Mouse (Mus musculus) MEL (cell line): ENCODE data around the gene Cyp51. TPM values are rescaled to one million over a fixed set of nuclear protein-coding genes. Genes with fewer than 3 reads are reported as not detected.
A peak's percentile ranks its signal among the peaks of the same experiment; 100 is the strongest.

Experiments
- DNase-seq: peaks from one replicate; pipeline ENCODE4 v3.0.0; 2011; ENCODE audit warnings: low read depth, low spot score
- H3K27ac ChIP-seq: 2 replicates; pipeline ENCODE4 v1.5.1; 2012; ENCODE audit warnings: low read depth, mild to moderate bottlenecking, control low read depth, low read length, moderate library complexity; ENCODE audit not compliant: control insufficient read depth
- H3K27me3 ChIP-seq, 2 experiments: fragments of 150-350 bp in 1 of 2; sonication (generic) in 1 of 2; 2 replicates each; pipeline ENCODE4 v1.6.1; 2012; ENCODE audit warnings: low read length in 2 of 2, mild to moderate bottlenecking in 2 of 2, improper control_type of control experiment in 1 of 2, moderate library complexity in 1 of 2; ENCODE audit not compliant: insufficient read depth in 2 of 2, control insufficient read depth in 1 of 2
- H3K36me3 ChIP-seq, 2 experiments: 2 replicates each; pipeline ENCODE4 v1.6.1; 2012 to 2014; ENCODE audit warnings: low read length in 2 of 2, improper control_type of control experiment in 1 of 2, inconsistent platforms in 1 of 2, mild to moderate bottlenecking in 1 of 2; ENCODE audit not compliant: insufficient read depth in 2 of 2, control insufficient read depth in 1 of 2
- H3K4me1 ChIP-seq, 2 experiments: fragments of 150-350 bp in 1 of 2; sonication (generic) in 1 of 2; 2 replicates each; pipeline ENCODE4 v1.6.1; 2012; ENCODE audit warnings: low read length in 2 of 2, improper control_type of control experiment in 1 of 2, mild to moderate bottlenecking in 1 of 2; ENCODE audit not compliant: insufficient read depth in 2 of 2, control insufficient read depth in 1 of 2
- H3K4me3 ChIP-seq, 2 experiments: fragments of 150-350 bp in 1 of 2; sonication (generic) in 1 of 2; 2 replicates each; pipeline ENCODE4 v1.5.1; 2012; ENCODE audit warnings: low read depth in 2 of 2, low read length in 2 of 2, mild to moderate bottlenecking in 2 of 2, moderate library complexity in 2 of 2, control low read depth in 1 of 2, improper control_type of control experiment in 1 of 2; ENCODE audit not compliant: control insufficient read depth in 1 of 2, insufficient read depth in 1 of 2
- H3K79me2 ChIP-seq: 2 replicates; pipeline ENCODE4 v1.6.1; 2012; ENCODE audit warnings: mild to moderate bottlenecking, low read length, moderate library complexity; ENCODE audit not compliant: control insufficient read depth, poor library complexity, insufficient read depth
- H3K9ac ChIP-seq: 2 replicates; pipeline ENCODE4 v1.6.1; 2012; ENCODE audit warnings: low read depth, mild to moderate bottlenecking, control low read depth, low read length, moderate library complexity; ENCODE audit not compliant: control insufficient read depth, poor library complexity, severe bottlenecking
- H3K9me3 ChIP-seq: fragments of 150-350 bp; sonication (generic); replicated peaks from 2 replicates; pipeline ENCODE4 v1.6.1; 2012; ENCODE audit warnings: mild to moderate bottlenecking, low read length, improper control_type of control experiment, moderate library complexity; ENCODE audit not compliant: insufficient read depth
- CHD2 ChIP-seq: IDR thresholded peaks from 2 replicates; pipeline ENCODE4 v1.6.1; 2011; ENCODE audit warnings: low read length, improper control_type of control experiment
- CTCF ChIP-seq, 3 experiments: IDR thresholded peaks in 2 of 3; conservative IDR thresholded peaks in 1 of 3; 2 replicates each; pipeline ENCODE4 v1.5.1; 2011 to 2012; ENCODE audit warnings: low read length in 3 of 3, low read depth in 2 of 3, mild to moderate bottlenecking in 2 of 3, improper control_type of control experiment in 1 of 3, inconsistent platforms in 1 of 3, mixed read lengths in 1 of 3, moderate library complexity in 1 of 3; ENCODE audit not compliant: control insufficient read depth in 1 of 3, insufficient read depth in 1 of 3, poor library complexity in 1 of 3, severe bottlenecking in 1 of 3
- E2F4 ChIP-seq: IDR thresholded peaks from 2 replicates; pipeline ENCODE4 v1.6.1; 2011; ENCODE audit warnings: low read depth, low read length, improper control_type of control experiment, borderline replicate concordance
- EP300 ChIP-seq, 2 experiments: IDR thresholded peaks; 2 replicates each; pipeline ENCODE4 v1.6.1; 2011; ENCODE audit warnings: improper control_type of control experiment in 2 of 2, low read length in 2 of 2, low read depth in 1 of 2, mild to moderate bottlenecking in 1 of 2
- ETS1 ChIP-seq: IDR thresholded peaks from 2 replicates; pipeline ENCODE4 v1.6.1; 2012; ENCODE audit warnings: low read depth, mild to moderate bottlenecking, inconsistent platforms, low read length, improper control_type of control experiment, moderate library complexity
- GABPA ChIP-seq: IDR thresholded peaks from 2 replicates; pipeline ENCODE4 v1.6.1; 2012; ENCODE audit warnings: low read depth, mild to moderate bottlenecking, inconsistent platforms, low read length, improper control_type of control experiment, moderate library complexity
- GATA1 ChIP-seq: IDR thresholded peaks from 2 replicates; pipeline ENCODE4 v1.6.1; 2011; ENCODE audit warnings: low read depth, low read length, improper control_type of control experiment
- JUND ChIP-seq: IDR thresholded peaks from 2 replicates; pipeline ENCODE4 v1.6.1; 2011; ENCODE audit warnings: low read depth, mild to moderate bottlenecking, improper control_type of control experiment, low read length
- KAT2A ChIP-seq: conservative IDR thresholded peaks from 2 replicates; pipeline ENCODE4 v1.6.1; 2012; ENCODE audit warnings: low read depth, low read length, improper control_type of control experiment, inconsistent platforms
- MXI1 ChIP-seq: IDR thresholded peaks from 2 replicates; pipeline ENCODE4 v1.6.1; 2011; ENCODE audit warnings: mild to moderate bottlenecking, low read depth, low read length, improper control_type of control experiment
- NELFE ChIP-seq: IDR thresholded peaks from 2 replicates; pipeline ENCODE4 v1.6.1; 2011; ENCODE audit warnings: low read depth, low read length, improper control_type of control experiment
- POLR2A ChIP-seq, 2 experiments: IDR thresholded peaks; 2 replicates each; pipeline ENCODE4 v1.6.1; 2011 to 2012; ENCODE audit warnings: low read length in 2 of 2, mild to moderate bottlenecking in 2 of 2, control low read depth in 1 of 2, improper control_type of control experiment in 1 of 2, low read depth in 1 of 2, moderate library complexity in 1 of 2; ENCODE audit not compliant: control insufficient read depth in 1 of 2, insufficient read depth in 1 of 2, poor library complexity in 1 of 2
- POLR2AphosphoS2 ChIP-seq: IDR thresholded peaks from 2 replicates; pipeline ENCODE4 v1.6.1; 2011; ENCODE audit warnings: low read length, improper control_type of control experiment
- POLR2AphosphoS5 ChIP-seq: IDR thresholded peaks from 2 replicates; pipeline ENCODE4 v1.6.1; 2012; ENCODE audit warnings: low read depth, borderline replicate concordance, mild to moderate bottlenecking, inconsistent platforms, low read length, moderate library complexity, mixed read lengths
- RAD21 ChIP-seq: IDR thresholded peaks from 2 replicates; pipeline ENCODE4 v1.6.1; 2011; ENCODE audit warnings: mild to moderate bottlenecking, low read depth, low read length, improper control_type of control experiment
- TBP ChIP-seq: IDR thresholded peaks from 2 replicates; pipeline ENCODE4 v1.8.0; 2011; ENCODE audit warnings: low read depth, low read length, improper control_type of control experiment
- UBTF ChIP-seq: IDR thresholded peaks from 2 replicates; pipeline ENCODE4 v1.6.1; 2012; ENCODE audit warnings: low read depth, mild to moderate bottlenecking, inconsistent platforms, low read length, improper control_type of control experiment, moderate library complexity, borderline replicate concordance; ENCODE audit not compliant: insufficient read depth
- ZKSCAN1 ChIP-seq: IDR thresholded peaks from 2 replicates; pipeline ENCODE4 v1.6.1; 2012; ENCODE audit warnings: low read depth, mild to moderate bottlenecking, inconsistent platforms, low read length, improper control_type of control experiment, moderate library complexity
- ZMIZ1 ChIP-seq: IDR thresholded peaks from 2 replicates; pipeline ENCODE4 v1.6.1; 2012; ENCODE audit warnings: low read depth, mild to moderate bottlenecking, inconsistent platforms, low read length, improper control_type of control experiment, moderate library complexity
- ZNF384 ChIP-seq: IDR thresholded peaks from 2 replicates; pipeline ENCODE4 v1.6.1; 2012; ENCODE audit warnings: low read depth, mild to moderate bottlenecking, inconsistent platforms, low read length, improper control_type of control experiment
- polyA plus RNA-seq, 2 experiments: library from polyadenylated mRNA; stranded (reverse) in 1 of 2; unstranded in 1 of 2; fragments of >175 nt in 1 of 2; fragments of >200 nt in 1 of 2; gene quantifications; 2 replicates each; pipeline versions ENCODE4 v1.2.1 to v1.2.4; 2012; ENCODE audit warnings: low replicate concordance in 2 of 2, low read depth in 1 of 2; ENCODE audit not compliant: insufficient read length in 2 of 2, insufficient read depth in 1 of 2, missing spikeins in 1 of 2
- total RNA-seq: library from RNA; depleted of rRNA; stranded (reverse); fragments of 300-350 nt; gene quantifications from 2 replicates; pipeline ENCODE4 v1.2.3, GENCODE M21; 2012

Gene Cyp51
- total and polyA plus RNA-seq, 3 experiments = 39.0 to 54.7 TPM; not detected in 1

GRCm38 (mm10) chr5:4039351-4039750 is 65.2 kb downstream of the Cyp51 start:
- H3K27me3 ChIP-seq = no peaks in the 10 kb centered on the region
- no peaks in the 10 kb centered on the region for H3K79me2 ChIP-seq
- no peak for DNase-seq
- no peak overlapping the region for H3K27ac ChIP-seq
- peaks cover 4 to 8% of the 10 kb centered on the region in 2 experiments for H3K36me3 ChIP-seq
- TF ChIP-seq TBP (no peak), POLR2A (IDR thresholded peaks at IDR 0.05; ENCODE audit: control insufficient read depth in 1 of 2, insufficient read depth in 1 of 2, low read depth in 1 of 2, low read length in 2 of 2, poor library complexity in 1 of 2) (no peak)
- no peak overlapping the region for H3K9ac ChIP-seq
- no peak overlapping the region for H3K4me3 ChIP-seq
- peaks cover 0 to 6% of the 10 kb centered on the region in 2 experiments; a peak in 1 of 4 replicates for H3K4me1 ChIP-seq
- no peaks in the 10 kb centered on the region for H3K9me3 ChIP-seq

GRCm38 (mm10) chr5:4036686-4037085 is 67.9 kb downstream of the Cyp51 start:
- H3K79me2 ChIP-seq = no peaks in the 10 kb centered on the region
- TF ChIP-seq POLR2AphosphoS5 = no peak
- no peak for TF ChIP-seq ETS1
- TF ChIP-seq, all 39 proteins: peak for 0
- Histone ChIP-seq H3K4me1 (peaks cover 0 to 6% of the 10 kb centered on the region in 2 experiments; a peak in 1 of 4 replicates), H3K27me3 (no peaks in the 10 kb centered on the region), H3K9me3 (no peaks in the 10 kb centered on the region), H3K36me3 (peaks cover 4 to 8% of the 10 kb centered on the region in 2 experiments), H3K27ac (no peak overlapping the region), H3K9ac (no peak overlapping the region), H3K4me3 (no peak overlapping the region)
- DNase-seq = peak; percentile 55

GRCm38 (mm10) chr5:4031846-4032245 is 72.7 kb downstream of the Cyp51 start:
- TF ChIP-seq ZKSCAN1 = no peak
- no peak for TF ChIP-seq GATA1
- no peak for TF ChIP-seq CTCF (IDR thresholded peaks at IDR 0.05 in 2 of 3, conservative IDR thresholded peaks at IDR 0.05 in 1 of 3; ENCODE audit: control insufficient read depth in 1 of 3, insufficient read depth in 1 of 3, low read depth in 2 of 3, low read length in 3 of 3, poor library complexity in 1 of 3, severe bottlenecking in 1 of 3)
- TF ChIP-seq RAD21 = no peak
- no peak for TF ChIP-seq MXI1
- no peak for TF ChIP-seq CHD2
- TF ChIP-seq TBP = no peak
- TF ChIP-seq NELFE = no peak
- no peak for TF ChIP-seq ZNF384
- TF ChIP-seq KAT2A = no peak
- no peak for TF ChIP-seq EP300 (IDR thresholded peaks at IDR 0.05; ENCODE audit: low read depth in 1 of 2, low read length in 2 of 2)
- TF ChIP-seq ZMIZ1 = no peak
- TF ChIP-seq UBTF = no peak
- TF ChIP-seq ETS1 = no peak
- no peak for TF ChIP-seq E2F4
- no peak for TF ChIP-seq GABPA
- no peak for TF ChIP-seq POLR2AphosphoS2
- no peak for TF ChIP-seq JUND
- Histone ChIP-seq H3K9ac (no peak overlapping the region), H3K79me2 (no peaks in the 10 kb centered on the region), H3K27me3 (no peaks in the 10 kb centered on the region), H3K4me3 (no peak overlapping the region), H3K36me3 (peaks cover 0 to 4% of the 10 kb centered on the region in 2 experiments; a peak in 2 of 4 replicates), H3K4me1 (no peaks in the 10 kb centered on the region), H3K27ac (no peak overlapping the region), H3K9me3 (no peaks in the 10 kb centered on the region)
- DNase-seq = no peak
